ENCODE assay signal across 7 mouse cellular contexts in genomic region chr1:165717711-165718542, GRCm38 (mm10). TPM values are rescaled to one million over a fixed set of nuclear protein-coding genes. Genes with fewer than 3 reads are reported as not detected.
DNase-seq lines count a peak whose midpoint lies in the region; ATAC-seq and TF ChIP-seq lines count a peak whose summit lies in the region.

No protein-coding gene starts in this region.

- no peaks in the 10 kb centered on the region for H3K9me3 ChIP-seq in G1E (replicated peaks)
- no peaks in the 10 kb centered on the region for H3K9me3 ChIP-seq in intestine, embryonic 16.5 days (ENCODE audit: control insufficient read depth, low read length)
- H3K9me3 ChIP-seq in liver, embryonic 16.5 days (replicated peaks; ENCODE audit: control insufficient read depth, low read length): no peaks in the 10 kb centered on the region

- ATAC-seq in G1E (ENCODE audit: extremely low read depth, insufficient number of reproducible peaks, low FRiP score, poor library complexity, severe bottlenecking): peak; percentile 30
- ATAC-seq in intestine, embryonic 16.5 days: peak; percentile 81
- peak; percentile 77 for ATAC-seq in liver, embryonic 16.5 days (ENCODE audit: low read depth)

- no peak overlapping the region; the same call in 1 of the 2 replicates for H3K4me3 ChIP-seq in G1E (ENCODE audit: low read depth, low read length)
- peak overlapping the region; percentile 20; the same call in 1 of the 2 replicates for H3K4me3 ChIP-seq in intestine, embryonic 16.5 days (ENCODE audit: low read length)
- no peak overlapping the region for H3K4me3 ChIP-seq in liver, embryonic 16.5 days (ENCODE audit: low read depth, low read length)
- peak overlapping the region; percentile 44; the same call in 1 of the 2 replicates for H3K4me3 ChIP-seq in spleen, adult 2 months (ENCODE audit: extremely low read depth, insufficient read depth, insufficient read length)

- TF ChIP-seq CTCF in G1E (IDR thresholded peaks at IDR 0.05; ENCODE audit: low read depth, low read length): no peak
- TF ChIP-seq CTCF in spleen, adult 2 months (IDR thresholded peaks at IDR 0.05; ENCODE audit: extremely low read depth, insufficient read depth, insufficient read length, insufficient replicate concordance): no peak

- peak overlapping the region; percentile 17; the same call in 1 of the 2 replicates for H3K9ac ChIP-seq in intestine, embryonic 16.5 days (ENCODE audit: low read depth, low read length)
- H3K9ac ChIP-seq in liver, embryonic 16.5 days (ENCODE audit: low read depth, low read length): no peak overlapping the region

- no peak; the same call in 1 of the 2 replicates for TF ChIP-seq POLR2A in spleen, adult 2 months (IDR thresholded peaks at IDR 0.05; ENCODE audit: low read depth, low read length)

- peak; percentile 76 to 82 for DNase-seq in B cell, adult 2 months
- DNase-seq in G1E (ENCODE audit: low spot score): no peak
- DNase-seq in heart, adult 11 months: peak; percentile 100
- DNase-seq in spleen, adult 2 months (ENCODE audit: low read depth in 1 of 2, low spot score in 2 of 2): peak; percentile 45 to 75
- DNase-seq in cerebellum, postnatal 25 days: no peak

- peak overlapping the region; percentile 89 for H3K27ac ChIP-seq in intestine, embryonic 16.5 days (ENCODE audit: low read length)
- H3K27ac ChIP-seq in liver, embryonic 16.5 days (ENCODE audit: low read length): peak overlapping the region; percentile 41
- H3K27ac ChIP-seq in spleen, adult 2 months (ENCODE audit: insufficient read depth, low read length): peak overlapping the region; percentile 94

- WGBS in intestine, embryonic 16.5 days: 34% methylated on average over 11 of the region's 11 CpGs
- WGBS in liver, embryonic 16.5 days (ENCODE audit: insufficient replicate concordance): 16% methylated on average over 11 of the region's 11 CpGs
- 3% methylated on average over 11 of the region's 11 CpGs for WGBS in spleen, adult 2 months

- peak overlapping the region; percentile 33 for H3K4me2 ChIP-seq in intestine, embryonic 16.5 days (ENCODE audit: low read depth, low read length)
- H3K4me2 ChIP-seq in liver, embryonic 16.5 days (ENCODE audit: low read depth, low read length): 0 out of 2 replicates have a peak overlapping the region, but pooled peaks have one; percentile 1

- no peaks in the 10 kb centered on the region for H3K36me3 ChIP-seq in G1E (replicated peaks)
- no peaks in the 10 kb centered on the region for H3K36me3 ChIP-seq in intestine, embryonic 16.5 days (ENCODE audit: control insufficient read depth, insufficient read depth, low read length)
- no peaks in the 10 kb centered on the region for H3K36me3 ChIP-seq in liver, embryonic 16.5 days (ENCODE audit: control insufficient read depth, insufficient read depth)
- no peaks in the 10 kb centered on the region for H3K36me3 ChIP-seq in spleen, adult 2 months (ENCODE audit: control insufficient read depth, insufficient read depth, low read length)

- H3K27me3 ChIP-seq in G1E (ENCODE audit: insufficient read depth, low read length): peaks cover 11% of the 10 kb centered on the region; the same call in 1 of the 2 replicates
- H3K27me3 ChIP-seq in intestine, embryonic 16.5 days (replicated peaks; ENCODE audit: control insufficient read depth, insufficient read depth, low read length): no peaks in the 10 kb centered on the region
- H3K27me3 ChIP-seq in liver, embryonic 16.5 days (ENCODE audit: control insufficient read depth, insufficient read depth, low read depth, low read length): no peaks in the 10 kb centered on the region
- H3K27me3 ChIP-seq in spleen, adult 2 months (ENCODE audit: control insufficient read depth, insufficient read depth, low read length): no peaks in the 10 kb centered on the region

- H3K4me1 ChIP-seq in G1E (ENCODE audit: insufficient read depth, low read depth, low read length): peaks cover 46% of the 10 kb centered on the region
- H3K4me1 ChIP-seq in intestine, embryonic 16.5 days (ENCODE audit: control insufficient read depth, insufficient read depth, low read length): peaks cover 16% of the 10 kb centered on the region
- H3K4me1 ChIP-seq in liver, embryonic 16.5 days (ENCODE audit: control insufficient read depth, low read depth, low read length): no peaks in the 10 kb centered on the region; the same call in none of the 2 replicates
- peaks cover 9% of the 10 kb centered on the region; the same call in 1 of the 2 replicates for H3K4me1 ChIP-seq in spleen, adult 2 months (ENCODE audit: control insufficient read depth, insufficient read depth, insufficient read length)

RNA-seq across cellular contexts. Expression of gene Rcsd1, which starts 8.4 kb away (rescaled TPM):
- 14.2 and 16.1 TPM in 2 replicates for total RNA-seq in G1E (2014; fragmentation: Nextera tagmentation)
- total RNA-seq in G1E (2017): 15.8 and 15.9 TPM in 2 replicates
- polyA plus RNA-seq in G1E (2012): 24.9 and 27.3 TPM in 2 replicates
- 28.7 and 32.4 TPM in 2 replicates for polyA plus RNA-seq in intestine, embryonic 16.5 days (2015; fragmentation: Nextera tagmentation; extraction: Ambion mirVana)
- polyA plus RNA-seq in liver, embryonic 16.5 days (2015; fragmentation: Nextera tagmentation; extraction: Ambion mirVana): 12.1 and 12.8 TPM in 2 replicates
- 68.3 and 73.9 TPM in 2 replicates for polyA plus RNA-seq in spleen, adult 2 months (2012; rRNA removed)

RNA-seq across cellular contexts. Expression of gene Creg1, which starts 45.6 kb away (rescaled TPM):
- total RNA-seq in G1E (2014; fragmentation: Nextera tagmentation) (514 and 555 TPM in 2 replicates), G1E (2017) (239 and 269 TPM in 2 replicates)
- polyA plus RNA-seq in G1E (2012): 139 and 160 TPM in 2 replicates
- polyA plus RNA-seq in intestine, embryonic 16.5 days (2015; fragmentation: Nextera tagmentation; extraction: Ambion mirVana): 122 and 142 TPM in 2 replicates
- 316 and 317 TPM in 2 replicates for polyA plus RNA-seq in liver, embryonic 16.5 days (2015; fragmentation: Nextera tagmentation; extraction: Ambion mirVana)
- 89.4 and 101 TPM in 2 replicates for polyA plus RNA-seq in spleen, adult 2 months (2012; rRNA removed)

Comparison
In these comparisons a context has a peak if more than half of its experiments do, and no peak if none do; other contexts are left out.
1. DNase-seq: peak in B cell, adult 2 months (2 of 2), heart, adult 11 months (single experiment) and spleen, adult 2 months (2 of 2); none in G1E (single experiment) and cerebellum, postnatal 25 days (0 of 2).
2. ATAC-seq: peak in every context shown above with its lines; median percentile 81 in intestine, embryonic 16.5 days; 77 in liver, embryonic 16.5 days; 30 in G1E.
3. H3K4me3 ChIP-seq: peak in intestine, embryonic 16.5 days (single experiment) and spleen, adult 2 months (single experiment); none in G1E (single experiment) and liver, embryonic 16.5 days (single experiment).
4. H3K27ac ChIP-seq: peak in every context shown above with its lines; median percentile 94 in spleen, adult 2 months; 89 in intestine, embryonic 16.5 days; 41 in liver, embryonic 16.5 days.